Mouse (Mus musculus): ENCODE measurements around the gene Ppia.
"Not testable (repeated sequence)": the region's sequence is repeated elsewhere in the genome, so short reads cannot be mapped to it uniquely, and the experiment has no call there.

Gene Ppia

DNA sequence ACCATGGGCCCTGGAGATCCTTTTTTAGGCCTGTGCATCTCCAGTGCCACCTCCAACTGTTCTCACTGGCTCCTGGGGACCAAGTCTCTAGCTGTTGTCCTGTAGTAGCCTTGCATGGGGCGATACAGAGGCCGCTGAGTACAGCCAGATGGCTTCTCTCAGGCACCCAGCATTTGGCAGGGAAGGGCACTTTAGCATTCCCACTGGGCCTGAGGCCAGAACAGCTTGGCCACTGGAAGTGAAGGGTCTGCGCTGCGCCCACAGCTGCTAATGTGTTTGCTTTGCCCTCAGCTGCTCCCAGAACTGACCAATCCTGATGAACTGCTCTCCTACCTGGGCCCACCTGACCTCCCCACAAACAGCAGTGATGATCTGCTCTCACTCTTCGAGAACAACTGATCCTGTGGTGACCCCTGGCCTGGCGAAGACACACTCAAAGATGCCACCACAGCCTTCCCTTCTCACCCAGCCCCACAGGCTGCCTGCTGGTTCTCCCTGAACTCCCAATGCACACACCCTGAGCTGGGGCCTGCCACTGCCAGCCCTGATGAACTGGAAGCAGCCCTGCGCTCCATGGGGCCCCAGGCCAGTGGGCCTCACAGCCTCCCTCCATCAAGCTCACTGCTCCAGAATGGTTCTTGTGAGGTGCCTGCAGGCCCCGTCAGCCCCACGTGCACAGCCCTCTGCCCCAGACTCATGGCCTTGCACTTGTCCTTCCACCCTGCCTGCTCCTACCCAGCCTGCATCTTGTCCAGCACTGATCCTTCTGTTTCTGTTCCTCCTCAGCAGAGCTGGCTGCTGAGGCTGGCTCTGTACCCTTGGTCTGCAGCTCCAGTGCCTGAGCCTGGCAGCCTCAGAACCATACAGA, 10.3 kb upstream of the Ppia start:
- DNase-seq (ENCODE audit: low read depth), result no peak

DNA sequence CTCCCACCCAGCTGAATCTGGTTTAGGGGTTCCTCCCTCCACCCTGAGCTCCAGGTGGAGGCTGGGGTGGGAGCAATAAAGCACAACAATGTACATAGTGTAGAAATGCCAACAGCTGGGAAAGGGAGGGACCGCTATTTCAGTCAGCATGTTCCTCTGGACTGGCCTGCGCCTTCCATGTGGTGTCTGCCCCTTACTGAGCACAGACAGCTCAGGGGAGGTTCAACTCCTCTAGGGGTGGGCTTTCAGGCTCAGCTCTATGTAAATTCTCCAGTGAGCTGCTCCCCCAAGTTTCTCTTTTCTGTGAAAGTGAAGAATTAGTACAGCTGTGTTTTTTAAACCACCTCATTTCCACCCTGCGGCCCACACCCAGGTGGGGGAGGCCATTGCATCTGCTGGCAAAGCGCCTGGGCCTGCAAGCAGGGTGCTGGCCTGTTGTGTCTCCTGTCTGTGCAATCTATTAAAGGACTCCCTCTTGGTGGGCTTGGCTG, 9.6 kb upstream of the Ppia start:
- DNase-seq (ENCODE audit: low read depth), result no peak

DNA sequence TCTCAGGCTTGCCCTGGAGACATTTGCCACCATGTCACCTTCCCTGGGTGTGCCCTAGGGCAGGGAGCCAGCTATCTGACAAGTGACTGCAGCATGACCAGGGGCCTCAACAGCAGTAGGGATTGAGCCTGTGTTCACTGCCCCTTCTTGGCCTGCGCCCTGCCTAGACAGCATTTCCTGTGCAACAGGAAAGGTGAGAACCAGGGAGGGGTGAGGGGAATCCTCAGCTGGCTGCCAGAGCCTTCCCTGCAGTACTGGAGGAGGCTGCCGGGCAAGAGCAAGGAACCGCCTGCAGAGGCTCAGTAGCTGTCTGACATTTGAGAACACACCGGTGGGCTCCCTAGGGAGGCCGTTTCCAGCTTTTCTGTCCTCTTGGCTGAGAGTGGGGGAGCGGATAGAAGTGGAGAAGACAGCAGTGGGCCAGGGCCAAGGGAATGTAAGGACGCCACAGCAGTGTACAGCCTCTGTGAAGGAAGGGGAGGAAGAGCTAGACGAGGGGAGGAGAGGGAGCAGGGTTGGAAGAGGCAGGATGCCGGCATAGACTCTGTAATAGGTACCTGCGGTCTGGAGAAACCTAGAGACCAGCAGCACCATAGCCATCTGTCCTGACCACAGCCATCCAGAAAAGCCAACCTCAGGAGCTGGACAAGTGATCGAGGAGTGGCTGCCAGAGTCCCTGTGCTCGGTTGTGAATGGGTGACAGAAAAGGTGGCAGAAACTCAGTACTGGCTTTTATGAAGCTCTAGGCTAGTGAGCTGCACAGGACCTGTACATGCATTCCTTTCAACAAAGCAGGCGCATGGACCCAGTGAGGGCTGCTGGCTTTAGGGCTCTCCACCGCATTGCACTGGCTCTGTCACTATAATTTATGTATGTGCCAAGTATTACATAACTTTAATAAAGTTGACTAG, 8.7 kb upstream of the Ppia start:
- DNase-seq (ENCODE audit: low read depth), result peak; percentile 16

DNA sequence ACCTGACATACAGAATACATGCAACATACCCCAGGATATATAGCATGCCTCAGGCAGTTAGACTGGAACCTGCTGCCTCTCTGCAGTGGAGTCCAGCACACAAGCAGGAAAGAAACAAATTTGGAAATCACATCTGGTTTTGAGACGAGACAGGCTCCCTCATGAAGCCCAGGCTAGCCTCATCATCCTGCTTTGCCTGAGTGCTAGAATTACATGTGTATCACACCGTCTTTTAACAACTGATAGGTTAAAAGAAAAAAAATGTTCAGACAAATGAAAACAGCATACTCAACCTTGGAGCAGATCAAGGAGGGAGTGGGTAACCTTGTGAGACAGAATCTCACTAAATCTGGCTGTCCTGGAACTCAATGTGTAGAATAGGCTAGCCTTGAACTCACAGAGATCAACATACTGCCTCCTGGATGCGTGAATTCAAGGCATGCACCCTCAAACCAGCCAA, 8.1 kb upstream of the Ppia start:
- DNase-seq (ENCODE audit: low read depth), result no peak

DNA sequence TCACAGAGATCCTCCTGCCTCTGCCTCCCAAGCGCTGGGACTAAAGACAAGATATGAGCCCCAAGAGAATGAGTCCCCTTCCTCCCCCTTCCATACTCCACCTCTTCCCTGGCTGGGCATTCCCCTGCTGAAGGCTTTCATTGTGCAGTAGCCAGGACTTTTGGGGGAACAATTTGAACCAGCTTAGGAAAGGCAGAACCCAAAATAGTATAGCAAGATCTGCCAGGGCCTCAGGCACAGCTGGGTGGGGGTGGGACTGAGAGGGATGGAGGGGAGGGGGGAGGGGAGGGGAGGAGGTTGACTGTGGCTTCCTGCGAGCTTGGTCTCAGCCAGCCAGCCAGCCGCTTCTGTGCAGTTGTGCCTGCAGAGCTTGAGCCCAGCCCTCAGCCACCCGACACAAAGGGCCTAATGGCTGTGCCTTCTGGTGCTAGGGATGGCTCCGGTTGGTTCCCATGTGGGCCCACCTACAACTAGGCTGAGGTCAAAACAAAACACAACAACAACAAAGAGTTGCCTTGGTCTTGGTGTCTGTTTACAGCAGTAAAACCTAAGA, 5.1 kb upstream of the Ppia start:
- DNase-seq (ENCODE audit: low read depth), result no peak

GRCm38 (mm10) chr11:6410755-6411154, 4.5 kb upstream of the Ppia start:
- DNase-seq (ENCODE audit: low read depth), result not testable (repeated sequence)

DNA sequence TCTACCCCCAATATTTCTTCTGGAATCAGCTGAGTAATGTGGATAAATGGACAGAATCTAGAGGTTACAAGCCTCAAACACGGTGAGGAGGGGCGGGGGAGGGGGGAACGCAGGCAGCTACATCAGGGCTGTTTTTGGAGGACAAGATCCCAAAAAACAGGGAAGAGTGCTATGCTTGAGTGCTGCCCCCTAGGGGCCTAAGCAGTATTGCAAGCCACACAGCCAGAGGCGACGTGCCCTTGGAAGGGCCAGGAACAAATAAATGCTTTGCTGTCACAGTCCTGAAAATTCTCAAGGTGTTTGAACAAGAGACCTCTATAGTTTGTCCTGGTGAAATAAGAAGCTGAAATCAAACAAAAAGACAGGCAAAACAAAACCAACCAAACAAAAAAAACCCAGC, 3.6 kb upstream of the Ppia start:
- DNase-seq (ENCODE audit: low read depth), result no peak

DNA sequence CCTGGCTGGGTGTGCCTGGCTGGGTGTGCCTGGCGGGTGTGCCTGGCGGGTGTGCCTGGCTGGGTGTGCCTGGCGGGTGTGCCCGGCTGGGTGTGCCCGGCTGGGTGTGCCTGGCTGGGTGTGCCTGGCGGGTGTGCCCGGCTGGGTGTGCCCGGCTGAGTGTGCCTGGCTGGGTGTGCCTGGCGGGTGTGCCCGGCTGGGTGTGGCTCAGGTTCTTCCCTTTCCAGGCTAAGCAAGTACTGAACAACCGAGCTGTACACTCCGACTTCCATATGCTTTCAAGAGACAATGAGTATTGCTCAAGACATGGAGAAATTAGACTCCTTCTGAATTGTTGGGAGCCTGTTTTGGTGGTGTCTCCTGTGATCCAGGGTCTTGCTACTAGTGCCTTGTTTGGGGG, 2.0 kb upstream of the Ppia start:
- no peak for DNase-seq (ENCODE audit: low read depth)

- peak; percentile 75 for DNase-seq (ENCODE audit: low read depth)
Measured at GRCm38 (mm10) chr11:6415551-6416404, 535 bp downstream of the Ppia start.

GRCm38 (mm10) chr11:6416405-6417034, 1.3 kb downstream of the Ppia start:
- no peak for DNase-seq (ENCODE audit: low read depth)

- no peak for DNase-seq (ENCODE audit: low read depth)
Measured at GRCm38 (mm10) chr11:6417069-6417468, 1.8 kb downstream of the Ppia start.

- DNase-seq (ENCODE audit: low read depth), result no peak
Measured at GRCm38 (mm10) chr11:6417490-6417889, 2.2 kb downstream of the Ppia start.

DNA sequence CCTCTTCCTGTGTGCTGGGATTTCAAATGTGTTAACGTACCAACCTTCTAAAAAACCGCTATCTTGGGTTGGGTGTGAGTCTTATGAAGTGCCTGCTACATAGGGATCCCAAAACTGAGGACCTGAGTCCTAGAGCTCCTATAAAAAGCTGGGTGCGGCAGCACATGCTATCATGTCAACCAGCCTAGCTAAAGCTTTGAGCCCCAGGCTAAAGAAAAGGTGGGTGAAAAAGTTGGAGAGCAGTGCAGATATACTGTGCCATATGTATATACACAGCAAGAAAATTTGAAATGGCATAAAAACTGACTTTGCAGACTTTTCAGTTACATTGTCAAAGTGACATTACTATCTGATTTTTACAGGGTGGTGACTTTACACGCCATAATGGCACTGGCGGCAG, 3.5 kb downstream of the Ppia start:
- no peak for DNase-seq (ENCODE audit: low read depth)

- not testable (repeated sequence) for DNase-seq (ENCODE audit: low read depth)
Measured at GRCm38 (mm10) chr11:6419156-6419555, 3.9 kb downstream of the Ppia start.

DNA sequence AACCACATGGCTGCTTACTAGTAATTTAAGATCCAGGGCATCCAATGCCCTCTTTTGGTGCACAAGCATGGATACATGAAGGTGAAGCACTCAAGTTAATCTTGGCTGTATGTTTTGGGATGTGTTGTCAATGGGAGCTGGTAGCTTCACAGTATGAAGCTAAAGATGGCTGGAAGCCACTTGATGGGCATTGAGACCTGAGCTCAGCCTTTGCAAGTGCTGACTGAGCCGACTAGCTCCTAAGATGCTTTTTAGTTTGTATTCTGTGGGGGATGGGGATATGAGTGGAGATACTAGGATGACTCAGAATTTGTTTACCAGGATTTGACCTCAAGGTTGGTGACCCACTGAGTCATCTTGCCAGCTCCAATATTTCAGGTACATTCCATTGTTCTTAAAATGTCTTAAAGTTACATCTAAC, 5.0 kb downstream of the Ppia start:
- peak; percentile 7 for DNase-seq (ENCODE audit: low read depth)

GRCm38 (mm10) chr11:6420722-6421350, 5.6 kb downstream of the Ppia start:
- no peak for DNase-seq (ENCODE audit: low read depth)

- DNase-seq (ENCODE audit: low read depth), result no peak
Measured at GRCm38 (mm10) chr11:6430186-6430585, 14.9 kb downstream of the Ppia start.

GRCm38 (mm10) chr11:6436442-6436841, 21.2 kb downstream of the Ppia start:
- DNase-seq (ENCODE audit: low read depth), result no peak

DNA sequence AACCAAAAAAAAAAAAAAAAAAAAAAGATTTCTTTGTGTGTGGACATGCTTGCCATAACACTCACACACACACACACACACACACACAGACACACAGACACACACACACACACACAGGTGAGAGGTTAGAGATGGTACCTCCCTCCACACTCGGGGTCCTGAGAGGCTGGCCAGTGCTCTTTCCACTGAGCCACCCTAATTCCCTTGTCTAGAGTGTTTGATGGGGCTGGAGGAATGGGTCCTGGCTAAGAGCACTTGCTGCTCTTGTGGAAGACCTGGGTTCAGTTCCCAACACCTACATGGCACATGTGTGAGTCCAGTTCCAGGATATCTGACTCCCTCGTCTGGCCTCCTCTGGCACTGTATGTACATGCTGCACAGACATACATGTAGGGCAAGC, 22.4 kb downstream of the Ppia start:
- DNase-seq (ENCODE audit: low read depth), result no peak

DNA sequence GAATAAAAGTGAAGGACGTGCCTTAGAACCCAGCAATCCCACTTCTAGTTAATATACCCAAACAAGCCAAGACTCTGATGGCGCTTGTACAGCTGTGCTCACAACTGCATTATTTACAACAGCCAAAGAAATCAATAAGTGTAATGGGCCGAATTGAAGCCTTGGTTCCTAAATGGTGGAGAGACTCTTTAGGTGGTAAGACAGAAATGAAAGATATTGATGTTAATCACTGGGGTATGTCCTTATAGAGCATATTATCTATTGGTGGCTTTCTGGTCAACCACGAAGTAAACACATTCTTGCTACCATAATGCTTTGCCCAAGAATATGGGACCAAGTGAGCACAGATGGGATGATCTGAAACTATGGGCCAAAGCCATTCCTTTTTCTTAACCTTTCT, 24.9 kb downstream of the Ppia start:
- DNase-seq (ENCODE audit: low read depth), result no peak
